Mouse (Mus musculus): ENCODE results near the gene Agxt. TPM values are rescaled to one million over a fixed set of nuclear protein-coding genes. Genes with fewer than 3 reads are reported as not detected.

Agxt gene
- polyA plus RNA-seq (2012; ENCODE audit: low replicate concordance): not detected in 2 replicates

GRCm38 (mm10) chr1:93135036-93135526 is at the start of gene Agxt:
Gene Agxt (plus strand): TSS chr1:93135240.

GRCm38 (mm10) chr1:93101571-93102061 is 33.4 kb upstream of the Agxt start, which contains the start of gene Kif1a:
Gene Kif1a (minus strand): TSS chr1:93101951.

GRCm38 (mm10) chr1:93160501-93161133 is 25.6 kb downstream of the Agxt start, which contains the start of gene 2310007B03Rik:
Gene 2310007B03Rik (minus strand): TSS chr1:93160948.

GRCm38 (mm10) chr1:93168295-93168775 is 33.3 kb downstream of the Agxt start, which contains the start of gene Crocc2:
Gene Crocc2 (plus strand): TSS chr1:93168725.

Other genes with a start within 250 kb of the Agxt start
- 0.07 TPM in 1 of 2 replicates, not detected in the other for gene Ankmy1, start 232.3 kb upstream of the Agxt start, polyA plus RNA-seq (2012; ENCODE audit: low replicate concordance)
- 6.7 and 13.6 TPM in 2 replicates for gene Dusp28, start 228.3 kb upstream of the Agxt start, polyA plus RNA-seq (2012; ENCODE audit: low replicate concordance)
- 177 and 193 TPM in 2 replicates for gene Rnpepl1, start 224.5 kb upstream of the Agxt start, polyA plus RNA-seq (2012; ENCODE audit: low replicate concordance)
- 20.1 and 32.2 TPM in 2 replicates for gene Capn10, start 200.9 kb upstream of the Agxt start, polyA plus RNA-seq (2012; ENCODE audit: low replicate concordance)
- gene Gpr35, start 184.4 kb upstream of the Agxt start, polyA plus RNA-seq (2012; ENCODE audit: low replicate concordance): 1.0 and 2.8 TPM in 2 replicates
- 0.16 TPM in 1 of 2 replicates, not detected in the other for gene Aqp12, start 128.9 kb upstream of the Agxt start, polyA plus RNA-seq (2012; ENCODE audit: low replicate concordance)
- gene Kif1a, start 33.3 kb upstream of the Agxt start, polyA plus RNA-seq (2012; ENCODE audit: low replicate concordance): 0.28 and 0.50 TPM in 2 replicates
- gene 2310007B03Rik, start 25.7 kb downstream of the Agxt start, polyA plus RNA-seq (2012; ENCODE audit: low replicate concordance): 0.07 TPM in 1 of 2 replicates, not detected in the other
- not detected in 2 replicates for gene Crocc2, start 33.5 kb downstream of the Agxt start, polyA plus RNA-seq (2012; ENCODE audit: low replicate concordance)
- 0.12 and 0.56 TPM in 2 replicates for gene Sned1, start 100.6 kb downstream of the Agxt start, polyA plus RNA-seq (2012; ENCODE audit: low replicate concordance)
- gene Mterf4, start 170.7 kb downstream of the Agxt start, polyA plus RNA-seq (2012; ENCODE audit: low replicate concordance): 1.8 and 5.3 TPM in 2 replicates
- 0.92 and 7.7 TPM in 2 replicates for gene Ppp1r7, start 207.6 kb downstream of the Agxt start, polyA plus RNA-seq (2012; ENCODE audit: low replicate concordance)
- gene Pask, start 208.2 kb downstream of the Agxt start, polyA plus RNA-seq (2012; ENCODE audit: low replicate concordance): 1.8 and 6.4 TPM in 2 replicates
- not detected in 2 replicates for gene Ano7, start 238.7 kb downstream of the Agxt start, polyA plus RNA-seq (2012; ENCODE audit: low replicate concordance)